Mouse (Mus musculus) heart, adult 2 months (tissue): Measurements from ENCODE around the gene Rap1gap2.

Source experiments
- CTCF ChIP-seq: fragments of 200-600 bp; IDR thresholded peaks from 2 replicates; pipeline ENCODE4 v1.8.1; 2022; ENCODE audit warnings: antibody characterized with exemption, mild to moderate bottlenecking, moderate library complexity
- EP300 ChIP-seq: fragments of 200-500 bp; IDR thresholded peaks from 2 replicates; pipeline ENCODE4 v1.6.1; 2011; ENCODE audit warnings: low read depth, low read length, control low read depth; ENCODE audit not compliant: insufficient read depth
- POLR2A ChIP-seq: fragments of 200-500 bp; IDR thresholded peaks from 2 replicates; pipeline ENCODE4 v1.6.1; 2011; ENCODE audit warnings: mild to moderate bottlenecking, low read depth, low read length, control low read depth; ENCODE audit not compliant: insufficient read depth

DNA sequence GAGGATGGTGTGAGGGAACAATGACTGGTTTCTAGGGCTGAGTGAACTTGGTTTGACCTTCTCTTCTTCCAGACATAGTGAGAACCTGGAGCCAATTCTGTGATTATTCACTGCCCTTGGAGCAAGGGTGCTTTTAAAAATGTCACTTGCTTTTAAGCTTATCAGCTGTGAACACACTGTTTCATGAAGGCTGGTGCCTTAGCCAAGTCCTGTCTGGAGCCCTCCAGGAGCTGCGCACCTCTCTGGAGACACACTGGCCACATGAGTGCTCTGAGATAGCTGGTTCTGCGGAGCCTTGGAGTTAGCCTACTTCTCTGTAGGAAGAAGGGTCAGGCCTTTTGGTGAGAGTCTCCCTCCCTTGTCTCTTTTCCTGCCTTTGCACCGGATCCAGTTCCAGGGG is 95.7 kb downstream of the Rap1gap2 start:
- TF ChIP-seq EP300 (no peak), POLR2A (no peak), CTCF (no peak)
